Mouse (Mus musculus): ENCODE measurements around the gene Ociad2. TPM values are rescaled to one million over a fixed set of nuclear protein-coding genes. Genes with fewer than 3 reads are reported as not detected.
"Not testable (repeated sequence)": the region's sequence is repeated elsewhere in the genome, so short reads cannot be mapped to it uniquely, and the experiment has no call there.

The Ociad2 gene
- total RNA-seq, 2 experiments from 2014 or later: 2.6 to 5.5 TPM

DNA sequence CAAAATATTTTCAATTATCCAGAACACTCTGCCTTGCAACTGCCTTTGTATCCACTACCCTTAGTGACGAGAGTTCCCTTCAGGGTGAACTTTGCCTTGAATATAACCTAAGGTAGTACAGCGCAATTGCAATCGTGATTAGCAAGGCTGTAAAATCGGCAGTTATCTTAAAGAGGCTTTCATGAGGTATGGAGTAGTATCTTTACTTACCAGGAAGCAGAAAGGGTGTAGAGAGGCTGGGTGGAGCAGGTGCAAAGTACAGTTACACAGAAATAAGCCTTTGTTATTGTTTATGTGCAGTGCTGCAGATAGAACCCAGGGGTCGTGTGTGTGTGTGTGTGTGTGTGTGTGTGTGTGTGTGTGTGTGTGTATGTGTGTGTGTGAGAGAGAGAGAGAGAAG is 14.6 kb upstream of the Ociad2 start:
- no peak for ATAC-seq (replicated peaks; ENCODE audit: poor library complexity, severe bottlenecking)

DNA sequence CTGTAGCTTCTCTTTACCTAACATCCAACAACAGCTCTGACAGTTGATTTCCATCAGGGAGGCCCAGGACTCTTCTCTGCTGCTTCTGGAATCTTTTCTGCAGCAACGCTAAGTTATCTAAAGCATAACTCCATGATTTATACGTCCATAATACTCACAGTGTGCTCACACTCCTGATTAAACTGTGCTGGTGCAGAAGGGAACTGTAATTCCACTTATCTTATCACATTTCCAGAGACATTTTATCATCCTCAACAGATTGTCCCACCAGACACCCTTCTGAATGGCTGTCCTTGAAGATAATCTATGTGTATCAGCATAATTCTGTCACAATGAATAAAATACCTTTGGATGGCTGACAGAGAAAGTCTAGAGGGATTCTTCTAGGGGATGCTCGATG is 13.2 kb upstream of the Ociad2 start:
- no peak for ATAC-seq (replicated peaks; ENCODE audit: poor library complexity, severe bottlenecking)

DNA sequence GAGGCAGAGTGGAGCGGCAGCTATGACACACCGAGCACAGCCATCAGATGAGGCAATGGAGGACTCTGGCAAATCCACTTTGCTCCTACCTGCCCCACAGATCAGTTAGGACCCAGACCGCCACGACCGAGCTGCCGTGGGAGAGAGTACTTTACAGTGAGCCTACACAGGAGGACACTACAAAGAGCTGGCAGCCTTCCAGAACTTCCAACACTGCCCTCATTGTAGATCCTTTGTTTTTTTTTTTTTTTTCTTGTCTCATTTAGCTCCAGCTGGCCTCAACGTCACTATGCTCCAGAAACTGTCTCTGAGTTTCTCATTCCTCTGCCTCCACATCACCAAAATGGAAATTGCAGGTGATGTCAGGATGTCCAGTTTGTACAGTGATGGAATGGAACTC is 12.7 kb upstream of the Ociad2 start:
- ATAC-seq (replicated peaks; ENCODE audit: poor library complexity, severe bottlenecking): no peak

DNA sequence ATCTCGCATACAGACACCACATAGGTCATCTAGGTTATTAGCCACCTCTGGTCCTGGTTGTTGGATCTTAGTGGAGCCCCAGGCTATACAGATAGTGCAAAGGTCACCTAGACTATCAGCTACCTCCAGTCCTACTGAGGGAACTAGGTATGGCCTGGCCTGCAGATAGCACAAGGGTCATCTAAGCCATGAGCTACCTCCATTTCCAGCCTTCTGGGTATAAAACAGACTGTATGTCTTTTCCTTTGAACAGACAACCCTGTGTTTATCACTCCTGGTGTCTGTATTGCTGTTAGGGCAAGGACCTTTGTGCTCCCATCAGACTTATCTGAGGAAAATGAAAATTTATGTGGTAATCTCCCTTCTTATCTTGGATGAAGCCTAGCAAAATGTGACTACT is 11.0 kb upstream of the Ociad2 start:
- ATAC-seq (replicated peaks; ENCODE audit: poor library complexity, severe bottlenecking): no peak

DNA sequence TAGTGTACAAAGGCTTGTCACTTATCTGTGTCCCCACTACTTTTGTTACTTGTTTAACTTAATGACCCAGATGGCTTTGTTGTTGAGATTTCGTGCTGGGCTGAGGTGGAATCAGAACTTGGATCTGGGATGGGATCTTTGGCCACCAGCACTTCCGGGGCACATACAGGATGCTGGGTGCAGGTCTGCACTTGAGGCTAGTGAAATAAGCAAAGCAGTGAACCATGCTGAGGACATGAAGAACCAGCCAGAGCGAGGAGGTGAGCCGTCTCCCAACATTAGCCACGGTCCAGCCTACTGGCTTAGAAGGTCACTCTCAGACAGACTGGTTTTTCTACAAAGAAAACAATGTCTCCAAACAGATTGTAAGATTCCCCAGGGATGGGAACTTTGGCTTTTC is 8.7 kb upstream of the Ociad2 start:
- no peak for ATAC-seq (replicated peaks; ENCODE audit: poor library complexity, severe bottlenecking)

DNA sequence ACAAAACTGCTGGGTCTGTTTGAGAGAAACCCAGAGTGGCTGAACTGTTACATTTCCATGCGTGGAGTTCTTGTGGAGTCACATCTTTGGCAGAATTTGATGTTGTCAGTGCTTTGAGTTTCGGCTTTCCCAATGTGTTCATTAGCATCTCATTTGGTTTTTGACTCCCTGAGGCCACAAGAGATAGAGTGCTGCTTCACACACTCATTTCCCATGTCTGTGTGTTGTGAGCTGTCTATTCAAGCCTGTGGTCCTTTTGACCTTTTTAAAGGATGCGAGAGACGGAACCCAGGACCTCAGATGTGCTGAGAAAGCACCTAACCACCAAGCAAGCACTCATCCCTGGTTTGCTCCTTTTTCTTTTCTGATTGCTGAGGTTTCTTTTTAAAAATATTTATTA is 4.4 kb upstream of the Ociad2 start:
- no peak for ATAC-seq (replicated peaks; ENCODE audit: poor library complexity, severe bottlenecking)

GRCm38 (mm10) chr5:73344310-73344709 is 3.5 kb upstream of the Ociad2 start:
- no peak for ATAC-seq (replicated peaks; ENCODE audit: poor library complexity, severe bottlenecking)

DNA sequence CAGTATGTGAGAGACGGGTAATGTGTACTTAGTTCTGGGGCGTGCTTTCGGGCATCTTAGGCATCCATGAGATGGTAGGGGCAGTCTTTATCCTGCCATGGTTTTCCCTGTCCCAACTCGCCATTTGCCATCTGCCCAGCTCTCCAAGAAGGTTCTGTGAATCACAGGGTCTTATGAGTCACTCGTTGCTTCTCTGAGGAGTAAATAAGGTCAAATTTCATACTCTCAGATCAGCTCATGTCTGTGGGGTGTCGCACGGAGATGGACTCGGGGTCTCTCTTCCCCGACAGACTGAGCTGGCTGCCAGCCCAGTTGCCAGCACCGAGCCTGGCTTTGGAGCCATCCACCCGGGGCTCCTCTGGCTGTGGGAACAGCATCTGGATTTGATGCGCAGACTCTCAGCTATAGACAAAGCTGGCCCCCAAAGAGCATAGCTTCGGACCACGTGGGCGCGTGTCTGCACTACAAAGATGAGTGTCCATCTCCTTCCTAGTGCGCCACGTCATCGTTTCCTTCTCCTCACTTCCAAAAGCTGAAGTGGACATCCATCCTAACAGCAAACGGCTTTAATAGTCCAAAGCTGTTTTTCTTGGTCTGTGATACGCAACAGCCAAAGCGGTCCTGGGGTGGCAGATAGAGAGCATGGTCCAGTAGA is 2.0 kb upstream of the Ociad2 start:
- ATAC-seq (replicated peaks; ENCODE audit: poor library complexity, severe bottlenecking): no peak

DNA sequence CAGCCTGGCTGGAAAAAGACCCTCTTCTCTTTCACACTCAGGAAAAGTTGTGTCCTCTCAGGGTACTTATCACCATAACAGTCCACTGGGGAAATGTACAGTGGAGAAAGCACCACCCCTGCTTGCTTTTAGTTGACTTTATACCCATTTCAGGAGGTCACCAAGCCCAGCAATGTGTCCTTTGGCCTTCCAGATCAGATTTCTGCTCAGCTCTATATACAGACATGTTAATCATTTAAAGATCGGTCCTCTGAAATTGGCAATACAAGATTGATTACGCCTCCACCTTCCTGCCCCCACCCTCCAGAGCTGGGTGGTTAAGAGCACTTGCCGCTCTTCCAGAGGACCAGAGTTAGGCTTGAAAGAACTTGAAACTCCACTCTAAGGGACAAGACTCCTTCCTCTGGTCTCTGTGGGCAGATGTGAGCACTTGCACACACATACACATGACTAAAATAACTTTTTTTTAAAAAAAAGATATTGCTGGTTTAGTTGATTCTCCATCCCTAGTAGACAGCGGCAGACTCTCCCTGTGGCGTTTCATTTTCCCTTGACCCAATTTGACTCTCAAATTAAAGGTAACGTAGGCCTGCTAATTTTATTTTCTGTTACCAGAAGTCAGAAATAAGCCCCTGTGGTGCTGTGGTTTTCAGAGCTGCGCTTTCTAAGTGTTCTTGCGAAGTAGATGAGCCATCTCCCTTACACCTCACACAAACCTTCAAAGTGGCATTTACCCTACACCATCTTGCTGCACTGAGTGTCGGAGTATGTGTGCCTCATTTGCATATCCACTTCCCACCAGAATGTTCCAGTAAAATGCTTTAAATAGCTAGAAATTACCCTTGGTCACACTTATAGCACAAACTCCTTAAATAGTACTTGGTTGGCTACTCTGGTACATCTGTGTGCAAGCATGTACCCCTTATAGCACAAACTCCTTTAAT is 777 bp downstream of the Ociad2 start:
- no peak for ATAC-seq (replicated peaks; ENCODE audit: poor library complexity, severe bottlenecking)

- ATAC-seq (replicated peaks; ENCODE audit: poor library complexity, severe bottlenecking): peak; percentile 49
Measured at GRCm38 (mm10) chr5:73338832-73339163, 2.0 kb downstream of the Ociad2 start.

DNA sequence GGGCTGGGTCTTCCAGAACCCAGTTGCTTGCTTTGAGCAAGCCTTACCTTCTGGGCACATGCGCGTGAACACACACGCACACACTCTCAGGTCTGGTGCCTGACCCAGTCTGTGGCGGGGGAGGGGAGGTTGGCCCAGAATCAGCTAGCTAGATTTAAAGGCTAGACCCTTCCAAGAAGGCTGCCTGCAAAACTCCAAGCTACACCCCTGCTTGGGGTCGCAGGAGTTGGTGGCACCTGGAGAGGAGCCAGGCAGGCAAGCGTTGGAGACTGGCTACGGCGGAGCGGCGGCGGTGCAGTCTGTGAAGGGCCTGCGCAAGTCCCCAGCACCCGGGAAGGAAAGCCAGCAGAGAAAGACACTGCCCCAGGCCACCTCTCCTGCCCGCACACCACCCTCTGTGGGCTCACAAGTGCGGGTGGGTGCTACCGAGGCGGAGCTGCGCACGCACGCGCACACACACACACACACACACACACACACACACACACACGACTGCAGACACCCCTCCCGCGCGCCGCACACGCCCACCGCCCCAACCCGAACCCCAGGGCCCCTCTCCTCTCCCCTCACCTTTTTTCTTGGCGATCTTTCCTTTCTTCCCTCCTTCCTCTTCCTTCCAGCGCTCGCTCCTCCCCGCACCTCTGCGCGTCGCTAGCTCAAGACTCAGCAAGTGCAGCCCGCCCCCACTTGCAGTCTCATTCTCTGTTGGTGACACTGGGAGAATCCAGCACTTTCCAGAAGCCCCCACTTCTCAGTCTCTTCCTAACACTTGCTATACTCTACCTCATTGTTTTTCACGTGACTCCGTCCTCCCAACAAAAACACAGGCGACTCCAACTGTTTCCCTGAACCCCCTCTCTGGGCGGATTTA is 2.6 kb downstream of the Ociad2 start:
- peak; percentile 63 for ATAC-seq (replicated peaks; ENCODE audit: poor library complexity, severe bottlenecking)

- ATAC-seq (replicated peaks; ENCODE audit: poor library complexity, severe bottlenecking): no peak
Measured at GRCm38 (mm10) chr5:73336448-73336847, 4.4 kb downstream of the Ociad2 start.

DNA sequence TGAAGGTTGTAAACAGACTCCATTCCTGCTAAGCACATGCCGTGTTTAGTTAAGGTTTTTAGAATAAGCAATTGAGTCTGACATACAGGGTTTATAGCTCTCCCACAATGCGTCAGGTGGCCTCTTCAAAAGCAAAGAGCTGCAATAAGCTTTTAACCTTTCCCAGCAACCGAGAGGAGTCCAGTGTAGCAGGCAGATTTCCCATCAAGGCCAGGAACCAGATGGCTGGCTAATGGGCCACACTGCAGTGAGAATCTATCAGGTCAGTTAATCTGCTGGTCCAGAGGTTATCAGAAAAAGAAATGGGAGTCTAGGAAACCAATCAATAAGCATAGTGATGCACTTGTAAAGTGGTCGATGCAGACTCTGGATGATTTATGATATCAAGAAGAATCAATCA is 9.8 kb downstream of the Ociad2 start:
- no peak for ATAC-seq (replicated peaks; ENCODE audit: poor library complexity, severe bottlenecking)

GRCm38 (mm10) chr5:73324526-73325170 is 16.2 kb downstream of the Ociad2 start:
- no peak for ATAC-seq (replicated peaks; ENCODE audit: poor library complexity, severe bottlenecking)

DNA sequence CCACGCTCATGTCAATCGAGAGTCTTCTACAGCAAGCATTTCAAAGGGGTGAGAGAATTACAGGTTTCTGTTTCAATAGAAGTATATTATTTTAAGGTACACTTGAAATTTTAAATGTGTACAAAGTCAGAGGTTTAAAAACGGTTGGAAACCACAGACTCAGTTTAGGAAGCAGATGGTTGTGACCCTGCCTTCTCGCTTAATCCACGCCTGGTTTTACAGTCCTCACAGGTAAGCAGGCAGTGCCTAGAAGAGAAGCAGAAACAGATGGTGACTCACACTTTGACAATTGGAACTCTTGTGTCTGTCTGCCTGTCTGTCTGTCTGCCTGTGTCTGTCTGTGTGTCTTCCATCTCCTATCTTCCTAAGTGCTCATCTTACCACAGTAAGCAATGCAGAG is 17.2 kb downstream of the Ociad2 start:
- no peak; the same call in 1 of the 2 replicates for ATAC-seq (replicated peaks; ENCODE audit: poor library complexity, severe bottlenecking)

- ATAC-seq (replicated peaks; ENCODE audit: poor library complexity, severe bottlenecking): not testable (repeated sequence)
Measured at GRCm38 (mm10) chr5:73322684-73323083, 18.1 kb downstream of the Ociad2 start.

DNA sequence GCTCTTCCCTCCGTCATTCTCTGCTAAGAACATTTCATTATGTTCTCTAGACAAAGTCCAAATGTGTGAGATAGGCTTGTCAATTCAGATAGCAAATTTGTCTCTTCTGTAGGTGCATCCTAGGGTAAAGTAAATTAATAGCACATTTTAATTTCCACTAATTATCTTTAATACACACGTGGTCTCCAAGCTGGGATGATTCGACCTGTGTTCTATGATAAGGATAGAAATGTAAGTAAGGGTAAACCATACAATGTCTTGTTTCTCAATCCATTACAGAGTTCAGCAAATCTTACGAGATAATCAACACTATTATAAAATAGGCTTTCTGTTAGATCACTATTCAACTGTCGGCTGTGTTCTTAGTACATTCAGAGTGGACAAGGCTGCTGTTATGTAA is 21.5 kb downstream of the Ociad2 start:
- no peak for ATAC-seq (replicated peaks; ENCODE audit: poor library complexity, severe bottlenecking)

DNA sequence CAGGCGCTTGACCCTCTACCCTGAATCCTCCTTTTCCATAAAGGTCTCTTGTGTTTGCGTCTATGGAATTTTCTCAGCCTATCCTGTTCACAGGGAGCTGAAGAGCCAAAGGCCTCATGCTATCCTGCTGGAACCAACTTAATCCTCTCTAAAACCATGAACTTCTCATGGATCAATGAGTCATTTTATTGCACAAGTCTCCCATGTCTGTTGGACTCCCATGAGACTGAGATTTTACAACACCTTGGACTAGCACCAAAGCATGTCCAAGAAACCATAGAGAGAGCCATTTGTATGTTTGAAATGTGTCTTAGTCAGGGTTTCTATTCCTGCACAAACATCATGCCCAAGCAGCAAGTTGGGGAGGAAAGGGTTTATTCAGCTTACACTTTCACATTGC is 26.2 kb downstream of the Ociad2 start:
- no peak for ATAC-seq (replicated peaks; ENCODE audit: poor library complexity, severe bottlenecking)

DNA sequence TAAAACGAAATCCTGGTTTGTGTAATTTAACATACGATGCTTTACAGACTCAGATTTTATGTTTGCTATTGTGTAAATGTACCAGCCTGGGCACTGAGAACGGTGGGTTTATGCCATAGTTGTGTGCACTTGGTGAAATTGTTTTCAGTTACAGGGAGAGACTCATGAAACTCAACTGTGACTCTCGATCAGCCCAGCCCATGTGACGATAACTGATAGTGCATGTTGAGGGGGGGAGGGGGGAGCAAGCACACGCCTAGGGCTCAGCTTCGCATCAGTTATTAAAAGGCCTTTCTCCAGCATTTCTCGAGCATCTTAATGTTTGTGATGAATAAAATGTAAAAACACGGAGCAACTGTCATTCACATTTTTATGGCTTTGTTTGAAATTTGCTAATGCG is 27.2 kb downstream of the Ociad2 start:
- ATAC-seq (replicated peaks; ENCODE audit: poor library complexity, severe bottlenecking): no peak

- ATAC-seq (replicated peaks; ENCODE audit: poor library complexity, severe bottlenecking): no peak
Measured at GRCm38 (mm10) chr5:73311458-73311857, 29.4 kb downstream of the Ociad2 start.
